Mouse (Mus musculus) ES-E14 (cell line): ENCODE data around the gene Mia2. TPM values are rescaled to one million over a fixed set of nuclear protein-coding genes. Genes with fewer than 3 reads are reported as not detected.

Experiments used
- DNase-seq: peaks from one replicate; pipeline ENCODE4 v3.0.0-alpha.2; 2013; ENCODE audit warnings: low read depth, low spot score
- H3K27ac ChIP-seq: 2 replicates; pipeline ENCODE4 v1.5.1; 2012; ENCODE audit warnings: low read depth, mild to moderate bottlenecking, low read length, moderate library complexity, mixed read lengths; ENCODE audit not compliant: poor library complexity, insufficient read depth, severe bottlenecking
- H3K36me3 ChIP-seq: 2 replicates; pipeline ENCODE4 v1.6.1; 2012; ENCODE audit warnings: mild to moderate bottlenecking, low read length, moderate library complexity, mixed read lengths; ENCODE audit not compliant: control insufficient read depth, poor library complexity, insufficient read depth, severe bottlenecking
- H3K4me1 ChIP-seq, 2 experiments: fragments of 150-350 bp in 1 of 2; sonication (generic) in 1 of 2; 2 replicates each; pipeline ENCODE4 v1.6.1; 2012; ENCODE audit warnings: low read length in 2 of 2, mild to moderate bottlenecking in 1 of 2, mixed read lengths in 1 of 2; ENCODE audit not compliant: control insufficient read depth in 2 of 2, insufficient read depth in 2 of 2, poor library complexity in 1 of 2
- H3K4me3 ChIP-seq, 2 experiments: fragments of 150-350 bp in 1 of 2; sonication (generic) in 1 of 2; 2 replicates each; pipeline ENCODE4 v1.5.1; 2012; ENCODE audit warnings: low read length in 2 of 2, low read depth in 1 of 2, mild to moderate bottlenecking in 1 of 2, mixed read lengths in 1 of 2; ENCODE audit not compliant: insufficient read depth in 1 of 2, poor library complexity in 1 of 2, severe bottlenecking in 1 of 2
- H3K9ac ChIP-seq: 2 replicates; pipeline ENCODE4 v1.6.1; 2012; ENCODE audit warnings: low read depth, mild to moderate bottlenecking, low read length, mixed read lengths; ENCODE audit not compliant: poor library complexity, insufficient read depth, severe bottlenecking
- H3K9me3 ChIP-seq: fragments of 150-350 bp; sonication (generic); 2 replicates; pipeline ENCODE4 v1.6.1; 2012; ENCODE audit warnings: low read depth, mild to moderate bottlenecking, low read length; ENCODE audit not compliant: control insufficient read depth, insufficient read depth
- CHD2 ChIP-seq: IDR thresholded peaks from 2 replicates; pipeline ENCODE4 v1.6.1; 2014; ENCODE audit warnings: mild to moderate bottlenecking, low read depth, low read length, inconsistent platforms
- HCFC1 ChIP-seq: IDR thresholded peaks from 2 replicates; pipeline ENCODE4 v1.6.1; 2012; ENCODE audit warnings: low read length, inconsistent platforms, borderline replicate concordance; ENCODE audit not compliant: insufficient read depth
- MAFK ChIP-seq: IDR thresholded peaks from 2 replicates; pipeline ENCODE4 v1.6.1; 2014; ENCODE audit warnings: mild to moderate bottlenecking, low read depth, low read length, inconsistent platforms; ENCODE audit not compliant: insufficient read depth
- ZC3H11A ChIP-seq: IDR thresholded peaks from 2 replicates; pipeline ENCODE4 v1.6.1; 2012; ENCODE audit warnings: low read depth, mild to moderate bottlenecking, inconsistent platforms, low read length, borderline replicate concordance
- ZNF384 ChIP-seq: IDR thresholded peaks from 2 replicates; pipeline ENCODE4 v1.6.1; 2012; ENCODE audit warnings: low read depth, low read length, inconsistent platforms
- in situ Hi-C, 2 experiments: fragments of 600-800 bp; cut with MboI; formaldehyde crosslinking; loops; one replicate each; pipeline ENCODE4 v1.15.1; 2025; ENCODE audit warnings: low sequenced_read_pairs in 2 of 2, inconsistent platforms in 1 of 2; ENCODE audit not compliant: unreplicated experiment in 2 of 2
- total RNA-seq: library from RNA; depleted of rRNA; stranded (reverse); fragments of 300-350 nt; gene quantifications from 2 replicates; pipeline ENCODE4 v1.2.3, GENCODE M21; 2012

Mia2 gene
- total RNA-seq, 1 experiment = 45.8 TPM

DNA sequence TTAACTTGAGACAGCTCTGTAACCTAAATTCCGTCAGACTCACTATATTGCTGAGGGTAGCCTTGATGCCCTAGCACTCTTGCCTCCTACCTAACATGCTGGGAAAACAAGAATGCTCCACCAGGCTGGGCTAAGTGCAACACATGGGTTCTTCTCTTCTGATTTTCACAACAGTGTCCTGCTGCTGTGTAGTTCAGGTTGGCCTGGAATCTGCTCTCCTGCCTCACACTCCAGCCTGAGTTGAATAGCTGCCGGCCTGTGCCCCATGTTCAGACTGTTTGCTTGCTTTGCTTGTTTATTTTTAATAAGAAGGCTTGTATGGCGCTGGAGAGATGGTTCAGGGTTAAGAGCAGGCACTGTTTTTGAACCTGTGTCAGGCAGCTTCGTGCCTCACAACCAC is 15.1 kb upstream of the Mia2 start:
- no peak overlapping the region for H3K27ac ChIP-seq
- H3K9ac ChIP-seq = no peak overlapping the region
- in situ Hi-C loops = no loop called here
- no peaks in the 10 kb centered on the region for H3K36me3 ChIP-seq
- H3K9me3 ChIP-seq = no peaks in the 10 kb centered on the region
- TF ChIP-seq MAFK = no peak
- TF ChIP-seq HCFC1 = no peak
- no peak for TF ChIP-seq CHD2
- no peak for TF ChIP-seq ZC3H11A
- TF ChIP-seq ZNF384 = no peak
- peaks cover 0 to 2% of the 10 kb centered on the region in 2 experiments; a peak in 1 of 4 replicates for H3K4me1 ChIP-seq
- peak overlapping the region in 1 of 2 experiments; percentile 5; a peak in 1 of 4 replicates for H3K4me3 ChIP-seq
- no peak for DNase-seq

DNA sequence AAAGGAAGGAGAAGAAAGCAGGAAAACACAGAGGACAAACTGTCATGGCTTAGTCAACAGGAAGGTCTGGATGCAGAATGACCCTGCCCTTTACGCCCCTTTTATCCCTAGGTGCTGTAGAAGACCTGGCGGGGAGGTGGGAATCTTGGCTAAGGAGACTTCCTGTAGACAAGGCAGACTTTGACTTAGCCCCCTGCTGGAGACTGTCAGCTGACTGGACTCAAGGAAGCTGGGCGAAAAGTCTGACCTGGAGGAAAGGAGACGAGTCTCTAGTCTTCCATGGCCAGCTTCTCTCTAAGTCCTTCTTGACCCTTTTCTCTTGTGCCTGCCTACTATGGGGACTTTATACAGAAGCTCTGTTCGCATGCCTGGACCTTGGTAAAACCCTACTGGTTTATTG is 11.2 kb upstream of the Mia2 start:
- Histone ChIP-seq H3K36me3 (no peaks in the 10 kb centered on the region), H3K4me3 (no peak overlapping the region), H3K27ac (no peak overlapping the region), H3K9ac (no peak overlapping the region), H3K4me1 (peaks cover 0 to 2% of the 10 kb centered on the region in 2 experiments; a peak in 1 of 4 replicates), H3K9me3 (no peaks in the 10 kb centered on the region)
- TF ChIP-seq CHD2 = no peak
- no peak for TF ChIP-seq HCFC1
- no peak for TF ChIP-seq ZC3H11A
- no peak for TF ChIP-seq ZNF384
- TF ChIP-seq MAFK = no peak
- DNase-seq = no peak
- in situ Hi-C loops = no loop called here

DNA sequence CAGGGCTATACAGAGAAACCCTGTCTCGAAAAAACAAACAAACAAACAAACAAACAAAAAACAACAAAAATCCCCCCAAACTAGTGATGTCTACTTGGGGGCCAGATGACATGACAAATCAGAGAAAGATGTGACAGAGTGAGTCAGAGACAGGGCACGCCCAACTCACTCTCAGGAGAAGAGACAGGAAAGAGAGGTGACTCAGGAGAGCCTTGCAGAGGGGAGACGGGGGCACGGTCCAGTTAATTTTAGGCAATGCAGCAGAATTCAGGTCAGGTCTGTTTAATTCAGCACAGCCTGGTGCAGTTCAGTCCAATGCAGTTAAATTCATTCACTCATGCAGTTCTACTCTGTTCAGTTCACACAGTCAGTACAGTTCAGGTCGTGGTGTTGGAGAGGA is 9.4 kb upstream of the Mia2 start:
- H3K9me3 ChIP-seq = no peaks in the 10 kb centered on the region
- no peaks in the 10 kb centered on the region for H3K36me3 ChIP-seq
- no peak for TF ChIP-seq ZNF384
- no peak for TF ChIP-seq CHD2
- no peak for TF ChIP-seq ZC3H11A
- no peak for TF ChIP-seq HCFC1
- TF ChIP-seq MAFK = no peak
- no peak for DNase-seq
- H3K4me1 ChIP-seq = no peaks in the 10 kb centered on the region
- in situ Hi-C loops = no loop called here
- no peak overlapping the region for H3K9ac ChIP-seq
- H3K4me3 ChIP-seq = no peak overlapping the region
- no peak overlapping the region for H3K27ac ChIP-seq

DNA sequence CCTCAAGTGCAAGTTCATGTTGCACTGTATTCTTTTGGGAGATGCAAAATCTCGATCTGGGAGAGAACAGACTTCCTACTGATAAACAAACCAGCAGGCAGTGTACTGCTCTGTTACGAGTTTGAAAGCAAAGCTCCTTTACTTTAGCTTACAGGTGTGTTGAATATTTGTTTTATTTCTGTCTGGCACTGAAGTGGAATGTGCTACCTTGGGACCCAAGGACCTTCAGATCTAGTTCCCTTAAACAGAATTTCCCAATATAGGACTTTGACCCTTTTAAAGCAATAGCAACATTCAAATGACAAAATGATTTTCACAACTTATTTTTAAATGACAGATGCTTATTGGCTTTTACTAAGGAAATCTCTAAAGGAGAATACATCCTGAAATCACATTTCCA is 2.1 kb upstream of the Mia2 start:
- Histone ChIP-seq H3K27ac (no peak overlapping the region), H3K4me3 (no peak overlapping the region), H3K4me1 (peaks cover 0 to 2% of the 10 kb centered on the region in 2 experiments; a peak in 1 of 4 replicates), H3K36me3 (no peaks in the 10 kb centered on the region), H3K9ac (no peak overlapping the region), H3K9me3 (no peaks in the 10 kb centered on the region)
- DNase-seq = no peak
- TF ChIP-seq HCFC1 (no peak), ZC3H11A (no peak), CHD2 (no peak), ZNF384 (no peak), MAFK (no peak)
- in situ Hi-C loops = no loop called here

DNA sequence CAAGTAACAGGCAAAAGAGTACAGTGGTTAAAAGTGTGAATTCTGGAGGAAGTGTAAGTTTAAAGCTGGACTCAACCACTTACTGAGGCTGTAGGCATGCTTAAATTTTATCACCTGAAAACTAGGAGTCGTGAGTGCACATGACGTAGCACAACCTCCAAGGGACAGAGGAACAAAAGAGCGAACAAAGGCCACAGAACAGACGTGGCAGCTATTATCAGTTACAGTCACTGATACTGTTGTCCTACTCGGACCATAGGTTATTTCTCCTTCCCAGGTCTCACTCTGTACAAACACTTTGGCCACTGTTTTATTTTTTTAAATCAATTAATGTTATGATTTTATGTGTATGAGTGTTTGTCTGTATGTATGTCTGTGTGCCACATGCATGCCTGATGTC is 9.2 kb downstream of the Mia2 start:
- in situ Hi-C loops = no loop called here
- no peaks in the 10 kb centered on the region for H3K36me3 ChIP-seq
- no peak overlapping the region for H3K27ac ChIP-seq
- no peak overlapping the region for H3K9ac ChIP-seq
- H3K4me3 ChIP-seq = no peak overlapping the region
- no peaks in the 10 kb centered on the region for H3K9me3 ChIP-seq
- H3K4me1 ChIP-seq = no peaks in the 10 kb centered on the region
- DNase-seq = no peak
- TF ChIP-seq ZC3H11A = no peak
- TF ChIP-seq MAFK = no peak
- TF ChIP-seq HCFC1 = no peak
- TF ChIP-seq CHD2 = no peak
- TF ChIP-seq ZNF384 = no peak
